Mouse (Mus musculus): ENCODE measurements around the gene Leng9.

DNA sequence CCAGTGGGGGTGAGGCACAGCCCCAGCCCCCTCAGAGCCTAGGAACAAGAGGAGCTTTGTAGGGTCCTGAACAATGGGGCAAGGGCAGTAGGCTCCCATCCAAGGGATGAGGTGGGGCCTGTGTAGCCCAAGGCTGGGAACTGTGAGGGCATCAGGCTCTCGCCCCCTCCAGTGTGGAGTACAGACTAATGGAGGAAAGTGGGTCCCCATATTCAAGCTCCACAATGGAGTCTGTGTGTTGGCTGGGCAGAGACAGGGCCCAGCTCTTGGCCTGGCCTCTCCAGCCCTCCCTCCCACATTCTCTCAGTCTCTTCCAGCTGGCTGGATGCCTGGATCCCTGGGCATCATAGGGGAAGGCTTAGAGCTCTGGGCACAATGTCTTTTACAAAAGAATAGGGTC, 26.4 kb downstream of the Leng9 start:
- TF ChIP-seq CTCF (IDR thresholded peaks at IDR 0.05; ENCODE audit: borderline replicate concordance, control insufficient read depth, extremely low read depth, insufficient read depth, low read length, poor library complexity) (no peak), POLR2A (IDR thresholded peaks at IDR 0.05; ENCODE audit: control insufficient read depth, extremely low read depth, insufficient read depth, low read length, poor library complexity) (no peak)

Measured in thymus, adult 2 months (tissue).